Mouse (Mus musculus) embryonic facial prominence, embryonic 11.5 days (tissue): ENCODE results near the gene Gsto2. TPM values are rescaled to one million over a fixed set of nuclear protein-coding genes. Genes with fewer than 3 reads are reported as not detected.
A peak's percentile ranks its signal among the peaks of the same experiment; 100 is the strongest.

Experiments
- ATAC-seq: fragments of 200-750 bp; cut with Nextera tagmentation; replicated peaks from 2 replicates; pipeline ENCODE4 v1.8.0; 2017; ENCODE audit warnings: low read depth; ENCODE audit not compliant: insufficient number of reproducible peaks, low FRiP score, low TSS enrichment
- DNase-seq: peaks from one replicate; pipeline ENCODE4 v3.0.0-alpha.2; 2015; ENCODE audit warnings: low spot score
- H3K27ac ChIP-seq: fragments of 300-500 bp; sonication (generic); replicated peaks from 2 replicates; pipeline ENCODE4 v1.5.1; 2014; ENCODE audit warnings: mild to moderate bottlenecking, low read depth, low read length, control low read depth
- H3K27me3 ChIP-seq: fragments of 300-500 bp; sonication (generic); 2 replicates; pipeline ENCODE4 v1.6.1; 2014; ENCODE audit warnings: mild to moderate bottlenecking, low read length, moderate library complexity, mixed read lengths; ENCODE audit not compliant: control insufficient read depth, insufficient read depth
- H3K36me3 ChIP-seq: fragments of 300-500 bp; sonication (generic); replicated peaks from 2 replicates; pipeline ENCODE4 v1.6.1; 2014; ENCODE audit warnings: low read depth, mild to moderate bottlenecking, low read length, moderate library complexity, mixed read lengths; ENCODE audit not compliant: control insufficient read depth, insufficient read depth
- H3K4me1 ChIP-seq: fragments of 300-500 bp; sonication (generic); 2 replicates; pipeline ENCODE4 v1.6.1; 2014; ENCODE audit warnings: low read length, mixed read lengths; ENCODE audit not compliant: control insufficient read depth, insufficient read depth
- H3K4me2 ChIP-seq: fragments of 300-500 bp; sonication (generic); 2 replicates; pipeline ENCODE4 v1.6.1; 2014; ENCODE audit warnings: low read depth, mild to moderate bottlenecking, control low read depth, low read length, moderate library complexity
- H3K4me3 ChIP-seq: fragments of 300-500 bp; sonication (generic); 2 replicates; pipeline ENCODE4 v1.5.1; 2014; ENCODE audit warnings: low read depth, low read length, control low read depth
- H3K9ac ChIP-seq: fragments of 300-500 bp; sonication (generic); replicated peaks from 2 replicates; pipeline ENCODE4 v1.6.1; 2014; ENCODE audit warnings: mild to moderate bottlenecking, control low read depth, low read length
- H3K9me3 ChIP-seq: fragments of 300-500 bp; sonication (generic); replicated peaks from 2 replicates; pipeline ENCODE4 v1.6.1; 2016; ENCODE audit warnings: mild to moderate bottlenecking, low read length, inconsistent platforms, mixed read lengths; ENCODE audit not compliant: control insufficient read depth
- WGBS: fragments of 180-500 bp; shearing (Covaris S2); extraction: QIAGEN DNeasy Blood & Tissue Kit; methylation state at CpG from one replicate; pipeline ENCODE4 v1.1.7; 2014; 5-methylcytosine and 5-hydroxymethylcytosine counted together
- polyA plus RNA-seq: library from polyadenylated mRNA; unstranded; fragments of >200 nt; fragmentation: Nextera tagmentation; extraction: Ambion mirVana; gene quantifications from 2 replicates; pipeline ENCODE4 v1.2.1, GENCODE M21; 2014

Gene Gsto2
- polyA plus RNA-seq, 1 experiment from 2014 or later: 0.77 TPM

GRCm38 (mm10) chr19:47853053-47853452 is 12.3 kb upstream of the Gsto2 start:
- Histone ChIP-seq H3K4me3 (no peak overlapping the region), H3K27me3 (no peaks in the 10 kb centered on the region), H3K27ac (no peak overlapping the region), H3K4me1 (no peaks in the 10 kb centered on the region; the same call in 1 of the 2 replicates), H3K9ac (no peak overlapping the region), H3K9me3 (no peaks in the 10 kb centered on the region), H3K4me2 (no peak overlapping the region), H3K36me3 (no peaks in the 10 kb centered on the region)
- DNase-seq: no peak
- 82% methylated on average over 3 of the region's 3 CpGs for WGBS
- no peak for ATAC-seq

- WGBS: 11% methylated on average over 13 of the region's 13 CpGs
- Histone ChIP-seq H3K27ac (peak overlapping the region; percentile 85), H3K4me3 (peak overlapping the region; percentile 72), H3K9me3 (no peaks in the 10 kb centered on the region), H3K9ac (peak overlapping the region; percentile 81), H3K36me3 (no peaks in the 10 kb centered on the region; the same call in 1 of the 2 replicates), H3K4me2 (peak overlapping the region; percentile 93), H3K4me1 (no peaks in the 10 kb centered on the region; the same call in 1 of the 2 replicates), H3K27me3 (no peaks in the 10 kb centered on the region)
- DNase-seq (peak; percentile 90), ATAC-seq (peak; percentile 85)
Measured at GRCm38 (mm10) chr19:47853951-47854795, 11.2 kb upstream of the Gsto2 start.

- H3K4me1 ChIP-seq: no peaks in the 10 kb centered on the region; the same call in 1 of the 2 replicates
- H3K27ac ChIP-seq: peak within 1 kb of the TSS; percentile 85
- H3K4me3 ChIP-seq: peak within 1 kb of the TSS; percentile 72
- DNase-seq (peak; percentile 94), ATAC-seq (peak; percentile 94)
- no peaks in the 10 kb centered on the region; the same call in 1 of the 2 replicates for H3K36me3 ChIP-seq
- WGBS: under 1% methylated on average over 59 of the region's 60 CpGs
- no peaks in the 10 kb centered on the region for H3K9me3 ChIP-seq
- H3K27me3 ChIP-seq: no peaks in the 10 kb centered on the region
- peak within 1 kb of the TSS; percentile 81 for H3K9ac ChIP-seq
- peak within 1 kb of the TSS; percentile 93 for H3K4me2 ChIP-seq
Measured at GRCm38 (mm10) chr19:47854796-47855783, 10.2 kb upstream of the Gsto2 start, which contains the start of gene Gsto1. Gene Gsto1, plus strand, starts transcription at chr19:47854970.

GRCm38 (mm10) chr19:47857957-47858942 is 7.1 kb upstream of the Gsto2 start:
- 83% methylated on average over 18 of the region's 18 CpGs for WGBS

GRCm38 (mm10) chr19:47859180-47859579 is 6.2 kb upstream of the Gsto2 start:
- H3K27me3 ChIP-seq: no peaks in the 10 kb centered on the region
- no peaks in the 10 kb centered on the region for H3K9me3 ChIP-seq
- no peaks in the 10 kb centered on the region; the same call in 1 of the 2 replicates for H3K36me3 ChIP-seq
- H3K27ac ChIP-seq: no peak overlapping the region
- no peak overlapping the region for H3K4me2 ChIP-seq
- H3K4me1 ChIP-seq: no peaks in the 10 kb centered on the region; the same call in 1 of the 2 replicates
- 91% methylated on average over 8 of the region's 8 CpGs for WGBS
- no peak for ATAC-seq
- no peak overlapping the region for H3K4me3 ChIP-seq
- no peak for DNase-seq
- no peak overlapping the region for H3K9ac ChIP-seq

More at GRCm38 (mm10) chr19:47857957-47858942, 7.1 kb upstream of the Gsto2 start:
- Histone ChIP-seq H3K36me3 (no peaks in the 10 kb centered on the region; the same call in 1 of the 2 replicates), H3K27ac (no peak overlapping the region), H3K4me3 (no peak overlapping the region), H3K4me1 (no peaks in the 10 kb centered on the region; the same call in 1 of the 2 replicates), H3K9me3 (no peaks in the 10 kb centered on the region), H3K9ac (no peak overlapping the region), H3K27me3 (no peaks in the 10 kb centered on the region), H3K4me2 (no peak overlapping the region)
- ATAC-seq (no peak), DNase-seq (no peak)

- 93% methylated on average over 3 of the region's 3 CpGs for WGBS
- Histone ChIP-seq H3K4me3 (no peak overlapping the region), H3K27me3 (no peaks in the 10 kb centered on the region), H3K4me2 (no peak overlapping the region), H3K27ac (no peak overlapping the region), H3K4me1 (no peaks in the 10 kb centered on the region), H3K9ac (no peak overlapping the region), H3K9me3 (no peaks in the 10 kb centered on the region), H3K36me3 (no peaks in the 10 kb centered on the region; the same call in 1 of the 2 replicates)
- no peak for ATAC-seq
- DNase-seq: no peak
Measured at GRCm38 (mm10) chr19:47862581-47862980, 2.8 kb upstream of the Gsto2 start.

- Histone ChIP-seq H3K4me1 (no peaks in the 10 kb centered on the region), H3K9me3 (no peaks in the 10 kb centered on the region), H3K4me3 (no peak overlapping the region), H3K27ac (no peak overlapping the region), H3K9ac (no peak overlapping the region), H3K27me3 (no peaks in the 10 kb centered on the region), H3K4me2 (no peak overlapping the region), H3K36me3 (no peaks in the 10 kb centered on the region)
- 94% methylated on average over 9 of the region's 9 CpGs for WGBS
- no peak for DNase-seq
- ATAC-seq: no peak
Measured at GRCm38 (mm10) chr19:47864051-47864450, 1.3 kb upstream of the Gsto2 start.
